Mouse (Mus musculus) right cerebral cortex, postnatal 36 days (tissue): Measurements from ENCODE around the gene Il17d.

ENCODE experiments used
- DNase-seq, 2 experiments: peaks; one replicate each; pipeline ENCODE4 v3.0.0; 2022; ENCODE audit warnings: low spot score in 2 of 2, mixed read lengths in 1 of 2

Il17d gene

GRCm38 (mm10) chr14:57534961-57535360 is 10.4 kb downstream of the Il17d start:
- no peak for DNase-seq

GRCm38 (mm10) chr14:57535646-57536045 is 11.1 kb downstream of the Il17d start:
- no peak for DNase-seq

GRCm38 (mm10) chr14:57536820-57537219 is 12.2 kb downstream of the Il17d start:
- no peak for DNase-seq

GRCm38 (mm10) chr14:57537261-57538015 is 12.9 kb downstream of the Il17d start:
- DNase-seq, result no peak

GRCm38 (mm10) chr14:57540683-57541082 is 16.1 kb downstream of the Il17d start:
- DNase-seq, result no peak

- DNase-seq, result no peak
Observed at GRCm38 (mm10) chr14:57542231-57542630, 17.7 kb downstream of the Il17d start.

- no peak for DNase-seq
Observed at GRCm38 (mm10) chr14:57543420-57544039, 19.0 kb downstream of the Il17d start.

GRCm38 (mm10) chr14:57545526-57545925 is 20.9 kb downstream of the Il17d start:
- no peak for DNase-seq

- DNase-seq, result no peak
Observed at GRCm38 (mm10) chr14:57546131-57546530, 21.6 kb downstream of the Il17d start.

- no peak for DNase-seq
Observed at GRCm38 (mm10) chr14:57546557-57547021, 22.0 kb downstream of the Il17d start.

- DNase-seq, result no peak
Observed at GRCm38 (mm10) chr14:57547062-57547461, 22.5 kb downstream of the Il17d start.

GRCm38 (mm10) chr14:57552945-57553344 is 28.4 kb downstream of the Il17d start:
- no peak for DNase-seq

- no peak for DNase-seq
Observed at GRCm38 (mm10) chr14:57554434-57554833, 29.9 kb downstream of the Il17d start.

- no peak for DNase-seq
Observed at GRCm38 (mm10) chr14:57555471-57556070, 31.0 kb downstream of the Il17d start.

- DNase-seq, result no peak
Observed at GRCm38 (mm10) chr14:57556922-57557321, 32.3 kb downstream of the Il17d start.

GRCm38 (mm10) chr14:57565626-57566025 is 41.0 kb downstream of the Il17d start:
- DNase-seq, result no peak

- peak; percentile 92 to 94 for DNase-seq
Observed at GRCm38 (mm10) chr14:57571155-57572133, 46.9 kb downstream of the Il17d start, which contains the start of gene Eef1akmt1. TSS of gene Eef1akmt1 (minus strand) at chr14:57571612.

- DNase-seq, result no peak
Observed at GRCm38 (mm10) chr14:57574792-57575587, 50.4 kb downstream of the Il17d start.

- no peak for DNase-seq
Observed at GRCm38 (mm10) chr14:57576364-57577060, 51.9 kb downstream of the Il17d start.

GRCm38 (mm10) chr14:57591830-57592229 is 67.3 kb downstream of the Il17d start:
- no peak for DNase-seq
